Mouse (Mus musculus): ENCODE data around the gene Lamc1. TPM values are rescaled to one million over a fixed set of nuclear protein-coding genes. Genes with fewer than 3 reads are reported as not detected.
"Not testable (repeated sequence)": the region's sequence is repeated elsewhere in the genome, so short reads cannot be mapped to it uniquely, and the experiment has no call there.

Gene Lamc1
- polyA plus RNA-seq, 1 experiment from 2014 or later: 27.7 TPM

DNA sequence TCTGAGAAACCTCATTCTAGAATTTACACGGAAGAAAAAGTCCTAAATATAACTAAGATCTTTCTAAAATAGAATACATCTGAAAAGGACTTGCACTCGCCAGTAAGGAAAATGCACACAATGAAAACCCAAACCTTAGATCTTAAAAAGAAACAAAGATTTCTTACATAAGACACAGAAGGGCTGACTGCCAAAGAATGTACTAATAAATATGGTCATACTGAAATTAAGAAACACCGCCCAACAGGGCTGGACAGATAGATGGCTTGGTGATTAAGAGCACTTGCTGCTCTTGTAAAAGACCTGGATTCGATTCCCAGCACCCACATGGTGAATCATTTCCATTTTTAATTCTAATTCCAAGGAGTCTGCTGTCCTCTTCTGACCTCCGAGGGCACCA lies 22.4 kb downstream of the Lamc1 start:
- Histone ChIP-seq H3K27ac (replicated peaks) (no peak overlapping the region), H3K4me3 (no peak overlapping the region), H3K9me3 (no peaks in the 10 kb centered on the region), H3K4me1 (replicated peaks) (peaks cover 24% of the 10 kb centered on the region), H3K4me2 (no peak overlapping the region), H3K27me3 (no peaks in the 10 kb centered on the region), H3K36me3 (no peaks in the 10 kb centered on the region), H3K9ac (no peak overlapping the region)
- WGBS: 88% methylated on average over 5 of the region's 5 CpGs
- ATAC-seq (ENCODE audit: low read depth): no peak

GRCm38 (mm10) chr1:153309310-153309709 lies 23.3 kb downstream of the Lamc1 start:
- Histone ChIP-seq H3K4me1 (replicated peaks) (peaks cover 24% of the 10 kb centered on the region), H3K4me2 (no peak overlapping the region), H3K36me3 (no peaks in the 10 kb centered on the region), H3K9ac (no peak overlapping the region), H3K27me3 (no peaks in the 10 kb centered on the region), H3K4me3 (no peak overlapping the region), H3K27ac (replicated peaks) (no peak overlapping the region; the same call in 1 of the 2 replicates), H3K9me3 (no peaks in the 10 kb centered on the region)
- WGBS: 74% methylated on average over 4 of the region's 4 CpGs
- ATAC-seq (ENCODE audit: low read depth): peak; percentile 50; the same call in 1 of the 2 replicates

DNA sequence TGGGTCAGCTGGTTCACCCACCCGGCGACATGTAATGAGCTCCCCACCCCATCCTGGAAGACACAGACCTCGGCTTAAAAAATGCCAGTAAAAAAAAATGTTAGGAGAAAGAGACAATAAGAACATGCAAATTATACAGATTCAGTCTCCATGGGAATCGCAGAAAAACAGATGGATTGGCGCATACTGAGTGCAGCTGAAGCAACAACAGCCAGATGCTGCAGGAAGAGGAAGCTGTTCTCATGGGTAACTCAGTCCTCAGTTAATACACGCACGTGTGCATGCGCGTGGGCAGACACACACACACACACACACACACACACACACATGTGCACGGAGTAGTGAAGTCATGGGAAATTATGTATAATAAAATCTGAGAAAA lies 23.7 kb downstream of the Lamc1 start:
- H3K27ac ChIP-seq (replicated peaks): peak overlapping the region; percentile 67
- 56% methylated on average over 10 of the region's 10 CpGs for WGBS
- H3K27me3 ChIP-seq: no peaks in the 10 kb centered on the region
- H3K36me3 ChIP-seq: no peaks in the 10 kb centered on the region
- H3K9me3 ChIP-seq: no peaks in the 10 kb centered on the region
- peak; percentile 61 for ATAC-seq (ENCODE audit: low read depth)
- peaks cover 24% of the 10 kb centered on the region for H3K4me1 ChIP-seq (replicated peaks)
- H3K4me2 ChIP-seq: no peak overlapping the region
- no peak overlapping the region for H3K4me3 ChIP-seq
- H3K9ac ChIP-seq: no peak overlapping the region

DNA sequence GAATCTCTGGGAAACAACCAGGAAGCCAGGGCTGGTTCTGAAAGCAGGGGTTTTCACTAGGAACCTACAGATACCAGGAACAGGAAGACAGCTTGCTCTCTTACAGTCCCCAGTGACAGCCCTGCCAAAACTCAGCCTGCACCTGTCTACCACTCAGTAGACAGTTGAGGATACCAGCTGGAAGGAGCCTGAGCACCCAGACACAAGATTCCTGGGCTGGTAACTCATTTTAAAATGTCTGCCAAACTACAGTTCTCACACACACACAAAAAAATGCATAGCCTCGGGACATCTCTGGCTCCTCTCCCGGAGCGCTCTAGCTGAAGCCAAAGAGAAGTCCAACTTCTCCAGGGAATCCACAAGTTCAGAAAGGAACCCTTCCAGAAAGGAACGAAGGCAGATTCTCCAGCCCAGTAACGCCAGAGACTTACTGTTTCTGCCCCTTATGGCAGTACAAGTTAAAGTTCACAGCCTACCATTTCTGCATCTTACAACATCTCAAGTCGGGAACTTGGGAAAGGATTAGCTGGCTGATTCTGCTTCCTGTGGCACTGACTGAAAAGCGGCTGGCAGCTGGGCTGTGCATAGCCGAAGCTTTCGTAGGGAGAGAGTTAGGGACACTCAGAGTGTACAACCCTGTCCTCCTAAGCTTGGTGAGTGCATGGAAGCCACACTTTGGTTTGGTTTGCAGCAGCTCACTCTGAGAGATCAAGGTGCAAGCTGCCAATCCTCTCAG lies 24.2 kb downstream of the Lamc1 start:
- WGBS: 67% methylated on average over 9 of the region's 9 CpGs
- Histone ChIP-seq H3K4me1 (replicated peaks) (peaks cover 24% of the 10 kb centered on the region), H3K36me3 (no peaks in the 10 kb centered on the region), H3K9ac (no peak overlapping the region), H3K27me3 (no peaks in the 10 kb centered on the region), H3K4me2 (no peak overlapping the region), H3K4me3 (no peak overlapping the region), H3K9me3 (no peaks in the 10 kb centered on the region), H3K27ac (replicated peaks) (peak overlapping the region; percentile 67)
- ATAC-seq (ENCODE audit: low read depth): peak; percentile 47; the same call in 1 of the 2 replicates

- Histone ChIP-seq H3K9me3 (no peaks in the 10 kb centered on the region), H3K27me3 (no peaks in the 10 kb centered on the region), H3K9ac (no peak overlapping the region), H3K27ac (replicated peaks) (peak overlapping the region; percentile 67), H3K36me3 (no peaks in the 10 kb centered on the region), H3K4me1 (replicated peaks) (peaks cover 24% of the 10 kb centered on the region), H3K4me3 (no peak overlapping the region), H3K4me2 (no peak overlapping the region)
- WGBS: 82% methylated on average over 12 of the region's 12 CpGs
- no peak for ATAC-seq (ENCODE audit: low read depth)
Observed at GRCm38 (mm10) chr1:153307509-153308178, 24.9 kb downstream of the Lamc1 start.

GRCm38 (mm10) chr1:153305728-153306127 lies 26.9 kb downstream of the Lamc1 start:
- peaks cover 24% of the 10 kb centered on the region for H3K4me1 ChIP-seq (replicated peaks)
- not testable (repeated sequence) for H3K27ac ChIP-seq (replicated peaks); H3K4me2 ChIP-seq; H3K9me3 ChIP-seq; H3K36me3 ChIP-seq; H3K27me3 ChIP-seq; H3K9ac ChIP-seq; ATAC-seq (ENCODE audit: low read depth); H3K4me3 ChIP-seq
- WGBS: 89% methylated on average over 9 of the region's 9 CpGs

DNA sequence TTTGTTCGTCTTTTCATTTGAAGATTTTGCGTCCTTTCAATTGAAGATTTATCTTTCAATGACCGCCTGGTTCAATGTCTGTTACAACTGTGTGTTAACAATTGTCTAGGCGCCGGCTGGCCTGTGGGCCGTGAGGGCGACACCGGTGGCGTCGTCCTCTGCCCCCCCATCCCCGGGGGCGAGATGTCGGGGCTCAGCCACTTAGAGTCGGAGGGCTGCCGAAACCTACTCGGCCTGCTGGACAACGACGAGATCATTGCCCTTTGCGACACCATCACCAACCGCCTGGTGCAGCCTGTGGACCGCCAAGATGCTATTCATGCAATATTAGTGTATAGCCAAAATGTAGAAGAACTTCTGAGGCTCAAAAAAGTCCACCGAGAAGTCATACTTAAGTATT lies 27.3 kb downstream of the Lamc1 start:
- 93% methylated on average over 22 of the region's 22 CpGs for WGBS
- not testable (repeated sequence) for H3K4me3 ChIP-seq; H3K36me3 ChIP-seq; ATAC-seq (ENCODE audit: low read depth); H3K27me3 ChIP-seq; H3K9me3 ChIP-seq; H3K27ac ChIP-seq (replicated peaks); H3K4me2 ChIP-seq; H3K9ac ChIP-seq
- H3K4me1 ChIP-seq (replicated peaks): peaks cover 24% of the 10 kb centered on the region

DNA sequence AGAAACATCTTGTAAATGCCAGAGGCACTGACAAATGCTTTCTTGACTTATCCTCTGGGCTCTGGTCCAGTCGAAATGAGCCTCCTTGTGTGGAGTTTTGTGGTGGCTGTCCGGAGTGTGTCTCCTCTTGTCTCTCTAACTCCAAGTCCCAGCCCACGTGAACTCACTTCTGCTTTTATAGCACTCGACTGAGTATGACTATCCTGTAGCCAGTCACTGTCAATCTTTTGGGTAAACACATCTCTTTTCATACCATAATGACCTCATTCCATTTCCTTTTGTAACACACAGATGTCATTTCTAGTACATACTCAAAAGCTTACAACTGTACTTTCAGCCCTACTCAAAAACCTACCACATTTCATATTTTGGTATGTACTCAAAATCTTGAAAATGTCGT lies 33.1 kb downstream of the Lamc1 start:
- not testable (repeated sequence) for H3K27me3 ChIP-seq; H3K4me3 ChIP-seq; ATAC-seq (ENCODE audit: low read depth); H3K27ac ChIP-seq (replicated peaks); H3K4me2 ChIP-seq; H3K9me3 ChIP-seq; H3K4me1 ChIP-seq (replicated peaks); H3K36me3 ChIP-seq; H3K9ac ChIP-seq
- WGBS: 82% methylated on average over 5 of the region's 5 CpGs

- not testable (repeated sequence) for H3K4me2 ChIP-seq; H3K27ac ChIP-seq (replicated peaks); H3K4me1 ChIP-seq (replicated peaks); ATAC-seq (ENCODE audit: low read depth); H3K9ac ChIP-seq; H3K9me3 ChIP-seq; H3K4me3 ChIP-seq; H3K27me3 ChIP-seq; H3K36me3 ChIP-seq
- 77% methylated on average over 4 of the region's 4 CpGs for WGBS
Observed at GRCm38 (mm10) chr1:153297774-153298363, 34.7 kb downstream of the Lamc1 start.

GRCm38 (mm10) chr1:153296035-153296434 lies 36.6 kb downstream of the Lamc1 start:
- 68% methylated on average over 6 of the region's 6 CpGs for WGBS
- H3K27ac ChIP-seq (replicated peaks): no peak overlapping the region
- no peak for ATAC-seq (ENCODE audit: low read depth)
- H3K4me1 ChIP-seq (replicated peaks): peaks cover 12% of the 10 kb centered on the region
- H3K9me3 ChIP-seq: no peaks in the 10 kb centered on the region
- H3K4me3 ChIP-seq: no peak overlapping the region
- H3K4me2 ChIP-seq: no peak overlapping the region
- H3K9ac ChIP-seq: no peak overlapping the region
- no peaks in the 10 kb centered on the region for H3K27me3 ChIP-seq
- no peaks in the 10 kb centered on the region for H3K36me3 ChIP-seq

- no peak overlapping the region for H3K4me2 ChIP-seq
- H3K4me3 ChIP-seq: no peak overlapping the region
- no peaks in the 10 kb centered on the region for H3K36me3 ChIP-seq
- no peak for ATAC-seq (ENCODE audit: low read depth)
- WGBS: 53% methylated on average over 5 of the region's 5 CpGs
- H3K4me1 ChIP-seq (replicated peaks): peaks cover 12% of the 10 kb centered on the region
- H3K9ac ChIP-seq: no peak overlapping the region; the same call in 1 of the 2 replicates
- H3K27ac ChIP-seq (replicated peaks): peak overlapping the region; percentile 24
- H3K27me3 ChIP-seq: no peaks in the 10 kb centered on the region
- H3K9me3 ChIP-seq: no peaks in the 10 kb centered on the region
Observed at GRCm38 (mm10) chr1:153292892-153293291, 39.7 kb downstream of the Lamc1 start.

GRCm38 (mm10) chr1:153292202-153292601 lies 40.4 kb downstream of the Lamc1 start:
- H3K36me3 ChIP-seq: no peaks in the 10 kb centered on the region
- H3K27me3 ChIP-seq: no peaks in the 10 kb centered on the region
- H3K4me3 ChIP-seq: no peak overlapping the region
- no peak overlapping the region for H3K9ac ChIP-seq
- H3K27ac ChIP-seq (replicated peaks): no peak overlapping the region
- no peaks in the 10 kb centered on the region for H3K9me3 ChIP-seq
- WGBS: 66% methylated on average over 6 of the region's 6 CpGs
- ATAC-seq (ENCODE audit: low read depth): no peak
- H3K4me2 ChIP-seq: no peak overlapping the region
- H3K4me1 ChIP-seq (replicated peaks): peaks cover 12% of the 10 kb centered on the region

Data from neural tube, embryonic 13.5 days (tissue).